Mouse (Mus musculus) neural tube, embryonic 14.5 days (tissue): Measurements from ENCODE around the gene Phactr3. TPM values are rescaled to one million over a fixed set of nuclear protein-coding genes. Genes with fewer than 3 reads are reported as not detected.

Experiments used
- ATAC-seq: fragments of 200-750 bp; cut with Nextera tagmentation; 2 replicates; pipeline ENCODE4 v1.8.0; 2017; ENCODE audit warnings: low read depth, mild to moderate bottlenecking, moderate TSS enrichment, moderate library complexity
- H3K27ac ChIP-seq: fragments of 300-500 bp; sonication (generic); 2 replicates; pipeline ENCODE4 v1.5.1; 2014; ENCODE audit warnings: low read depth, mild to moderate bottlenecking, control low read depth, low read length, moderate library complexity, mixed read lengths
- H3K27me3 ChIP-seq: fragments of 300-500 bp; sonication (generic); 2 replicates; pipeline ENCODE4 v1.6.1; 2014; ENCODE audit warnings: low read length; ENCODE audit not compliant: control insufficient read depth, insufficient read depth
- H3K36me3 ChIP-seq: fragments of 300-500 bp; sonication (generic); 2 replicates; pipeline ENCODE4 v1.6.1; 2014; ENCODE audit warnings: low read length, mixed read lengths; ENCODE audit not compliant: control insufficient read depth, insufficient read depth
- H3K4me1 ChIP-seq: fragments of 300-500 bp; sonication (generic); 2 replicates; pipeline ENCODE4 v1.6.1; 2014; ENCODE audit warnings: low read length; ENCODE audit not compliant: control insufficient read depth, insufficient read depth
- H3K4me2 ChIP-seq: fragments of 300-500 bp; sonication (generic); 2 replicates; pipeline ENCODE4 v1.6.1; 2014; ENCODE audit warnings: mild to moderate bottlenecking, low read depth, low read length, control low read depth
- H3K4me3 ChIP-seq: fragments of 300-500 bp; sonication (generic); 2 replicates; pipeline ENCODE4 v1.5.1; 2014; ENCODE audit warnings: low read depth, low read length, control low read depth, mixed read lengths
- H3K9ac ChIP-seq: fragments of 300-500 bp; sonication (generic); replicated peaks from 2 replicates; pipeline ENCODE4 v1.6.1; 2014; ENCODE audit warnings: low read depth, mild to moderate bottlenecking, control low read depth, low read length, mixed read lengths
- H3K9me3 ChIP-seq: fragments of 300-500 bp; sonication (generic); 2 replicates; pipeline ENCODE4 v1.6.1; 2016; ENCODE audit warnings: low read length; ENCODE audit not compliant: control insufficient read depth
- WGBS: fragments of 180-500 bp; shearing (Covaris S2); extraction: QIAGEN DNeasy Blood & Tissue Kit; methylation state at CpG from one replicate; pipeline ENCODE4 v1.1.7; 2014; 5-methylcytosine and 5-hydroxymethylcytosine counted together
- polyA plus RNA-seq: library from polyadenylated mRNA; unstranded; fragments of >200 nt; fragmentation: Nextera tagmentation; extraction: Ambion mirVana; gene quantifications from 2 replicates; pipeline ENCODE4 v1.2.1, GENCODE M21; 2014

Phactr3 gene
- polyA plus RNA-seq, 1 experiment from 2014 or later, result 66.9 TPM

DNA sequence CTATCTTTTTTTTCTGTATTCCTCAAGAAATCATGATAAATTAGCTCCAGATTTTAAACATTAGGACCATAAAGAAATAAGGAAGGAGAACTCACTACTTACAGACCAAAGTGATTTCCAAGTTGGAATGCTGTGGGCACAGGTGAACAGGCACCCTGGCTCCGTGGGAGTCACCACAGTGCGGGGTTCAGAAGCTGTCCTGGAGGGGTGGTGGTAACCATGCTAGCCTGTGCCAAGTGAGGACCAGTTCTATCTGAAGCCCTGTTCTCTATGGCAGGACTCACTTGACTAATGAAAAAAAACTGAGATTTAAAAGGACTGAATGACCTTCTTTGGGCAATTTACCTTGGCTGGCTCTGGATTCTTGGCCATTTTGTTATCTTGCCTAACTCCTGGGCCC, 10.9 kb downstream of the Phactr3 start:
- WGBS, result 94% methylated on average over 2 of the region's 2 CpGs
- H3K36me3 ChIP-seq, result no peaks in the 10 kb centered on the region
- no peak overlapping the region for H3K4me2 ChIP-seq
- no peak overlapping the region for H3K9ac ChIP-seq
- H3K4me1 ChIP-seq, result no peaks in the 10 kb centered on the region
- no peak overlapping the region for H3K4me3 ChIP-seq
- no peak for ATAC-seq
- no peaks in the 10 kb centered on the region for H3K27me3 ChIP-seq
- no peak overlapping the region for H3K27ac ChIP-seq
- H3K9me3 ChIP-seq, result no peaks in the 10 kb centered on the region

DNA sequence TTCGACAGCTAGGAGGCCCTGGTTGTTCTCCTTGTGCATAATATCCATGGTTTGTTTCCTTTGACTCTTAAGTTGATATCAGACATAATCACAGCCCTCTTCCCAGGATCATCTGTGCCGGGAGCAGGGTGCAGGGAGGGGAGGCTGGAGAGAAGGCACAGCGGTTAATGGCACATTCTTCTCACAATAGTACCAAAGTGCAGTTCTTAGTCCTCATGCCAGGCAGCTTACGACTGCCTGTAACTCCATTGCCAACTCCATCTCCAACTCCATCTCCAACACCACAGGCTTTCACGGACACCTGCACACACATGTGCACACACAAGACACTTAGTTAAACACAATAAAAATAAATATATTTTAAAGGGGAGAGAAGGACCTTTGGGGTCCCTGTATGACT, 11.8 kb downstream of the Phactr3 start:
- ATAC-seq, result no peak
- no peaks in the 10 kb centered on the region for H3K36me3 ChIP-seq
- no peaks in the 10 kb centered on the region for H3K9me3 ChIP-seq
- no peaks in the 10 kb centered on the region for H3K27me3 ChIP-seq
- no peak overlapping the region for H3K9ac ChIP-seq
- 82% methylated on average over 5 of the region's 5 CpGs for WGBS
- no peak overlapping the region for H3K27ac ChIP-seq
- no peak overlapping the region for H3K4me2 ChIP-seq
- H3K4me1 ChIP-seq, result no peaks in the 10 kb centered on the region
- H3K4me3 ChIP-seq, result no peak overlapping the region

- no peaks in the 10 kb centered on the region for H3K27me3 ChIP-seq
- no peak overlapping the region for H3K4me2 ChIP-seq
- no peak for ATAC-seq
- no peaks in the 10 kb centered on the region for H3K9me3 ChIP-seq
- H3K27ac ChIP-seq, result no peak overlapping the region
- H3K4me1 ChIP-seq, result no peaks in the 10 kb centered on the region
- WGBS, result 81% methylated on average over 5 of the region's 5 CpGs
- H3K36me3 ChIP-seq, result no peaks in the 10 kb centered on the region
- H3K4me3 ChIP-seq, result no peak overlapping the region
- H3K9ac ChIP-seq, result no peak overlapping the region
These were observed 12.2 kb downstream of the Phactr3 start for GRCm38 (mm10) chr2:178131011-178131410.

DNA sequence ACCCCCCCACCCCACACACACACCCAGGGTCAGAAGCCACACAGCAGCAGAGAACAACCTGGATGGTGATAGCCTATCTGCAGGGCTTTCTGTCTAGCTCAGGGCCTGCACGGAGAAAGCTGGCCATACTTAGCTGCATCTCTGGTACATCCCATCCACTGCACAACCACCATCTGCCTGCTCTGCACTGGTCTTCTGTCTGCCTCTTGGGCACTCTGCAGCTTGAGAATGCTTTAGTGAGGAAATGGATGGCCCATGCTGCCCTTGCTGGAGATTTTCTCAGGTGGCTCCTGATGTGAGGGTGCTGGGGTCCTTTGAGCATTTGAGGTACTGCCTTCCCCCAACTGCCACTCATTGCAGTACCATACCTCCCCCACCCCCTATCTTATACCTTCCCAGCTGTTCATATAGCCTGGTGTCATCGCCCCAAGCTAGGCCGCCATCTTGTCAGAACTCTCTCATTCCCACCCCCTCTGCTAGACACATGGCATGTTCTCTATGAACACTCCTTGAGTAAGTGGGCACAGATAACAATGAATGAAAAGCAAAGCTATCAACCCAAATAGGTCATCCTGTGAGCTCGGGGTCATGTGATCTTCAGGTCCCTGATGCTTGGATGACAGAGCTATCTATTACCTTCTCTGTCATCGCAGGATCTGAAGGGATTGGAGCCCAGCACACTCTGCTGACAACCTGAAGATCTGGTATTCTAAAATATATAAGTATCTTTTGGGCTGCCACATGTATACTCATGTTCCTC, 13.0 kb downstream of the Phactr3 start:
- no peaks in the 10 kb centered on the region for H3K9me3 ChIP-seq
- no peaks in the 10 kb centered on the region for H3K27me3 ChIP-seq
- H3K9ac ChIP-seq, result no peak overlapping the region
- 88% methylated on average over 5 of the region's 5 CpGs for WGBS
- H3K36me3 ChIP-seq, result no peaks in the 10 kb centered on the region
- no peak overlapping the region for H3K4me2 ChIP-seq
- no peaks in the 10 kb centered on the region for H3K4me1 ChIP-seq
- no peak overlapping the region for H3K4me3 ChIP-seq
- no peak overlapping the region for H3K27ac ChIP-seq
- no peak for ATAC-seq

DNA sequence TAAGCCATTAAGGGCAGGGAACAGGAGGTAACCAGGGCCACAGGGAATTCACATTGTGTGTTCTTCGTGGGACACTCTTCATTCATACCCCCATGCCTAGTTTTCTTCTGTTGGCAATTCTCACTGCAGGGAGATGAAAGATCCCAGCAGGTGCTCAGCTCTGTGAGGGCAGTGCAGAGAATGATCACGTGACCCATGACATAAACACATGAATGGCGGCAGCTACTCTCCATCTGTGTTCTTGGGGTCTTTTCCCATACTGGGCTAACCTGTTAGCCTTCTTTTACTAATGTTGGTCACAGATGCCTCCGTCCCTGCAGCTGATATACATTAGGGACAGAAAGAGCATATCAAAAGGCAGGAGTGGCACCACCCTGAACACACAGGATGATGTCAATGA, 16.9 kb downstream of the Phactr3 start:
- Histone ChIP-seq H3K36me3 (no peaks in the 10 kb centered on the region), H3K9me3 (no peaks in the 10 kb centered on the region), H3K4me1 (no peaks in the 10 kb centered on the region), H3K27ac (no peak overlapping the region), H3K27me3 (no peaks in the 10 kb centered on the region), H3K4me2 (no peak overlapping the region), H3K9ac (no peak overlapping the region), H3K4me3 (no peak overlapping the region)
- 26% methylated on average over 4 of the region's 4 CpGs for WGBS
- ATAC-seq, result no peak

DNA sequence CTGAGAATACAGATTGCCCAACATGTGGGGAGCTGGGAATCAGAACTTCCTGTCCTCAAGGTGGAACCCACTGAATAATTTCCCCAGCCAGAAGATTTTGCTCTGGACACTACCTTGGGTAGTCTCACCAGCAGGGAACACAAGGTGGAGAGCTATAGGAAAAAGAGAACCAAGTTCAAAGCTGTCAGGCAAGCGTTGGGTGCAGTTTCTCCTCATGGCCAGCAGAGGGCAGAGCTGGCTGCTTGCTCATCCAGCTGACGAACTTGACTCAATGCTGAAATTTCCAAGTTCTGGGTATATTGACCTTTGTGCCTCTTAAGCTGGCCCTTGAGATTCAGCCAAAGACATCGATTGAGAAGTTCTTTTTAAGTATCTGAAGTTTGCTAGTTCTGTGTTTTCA, 18.7 kb downstream of the Phactr3 start:
- no peak overlapping the region for H3K9ac ChIP-seq
- H3K36me3 ChIP-seq, result no peaks in the 10 kb centered on the region
- no peaks in the 10 kb centered on the region for H3K27me3 ChIP-seq
- no peak for ATAC-seq
- 6% methylated on average over 3 of the region's 3 CpGs for WGBS
- no peaks in the 10 kb centered on the region for H3K4me1 ChIP-seq
- no peak overlapping the region for H3K4me3 ChIP-seq
- H3K9me3 ChIP-seq, result no peaks in the 10 kb centered on the region
- H3K4me2 ChIP-seq, result no peak overlapping the region
- no peak overlapping the region for H3K27ac ChIP-seq

DNA sequence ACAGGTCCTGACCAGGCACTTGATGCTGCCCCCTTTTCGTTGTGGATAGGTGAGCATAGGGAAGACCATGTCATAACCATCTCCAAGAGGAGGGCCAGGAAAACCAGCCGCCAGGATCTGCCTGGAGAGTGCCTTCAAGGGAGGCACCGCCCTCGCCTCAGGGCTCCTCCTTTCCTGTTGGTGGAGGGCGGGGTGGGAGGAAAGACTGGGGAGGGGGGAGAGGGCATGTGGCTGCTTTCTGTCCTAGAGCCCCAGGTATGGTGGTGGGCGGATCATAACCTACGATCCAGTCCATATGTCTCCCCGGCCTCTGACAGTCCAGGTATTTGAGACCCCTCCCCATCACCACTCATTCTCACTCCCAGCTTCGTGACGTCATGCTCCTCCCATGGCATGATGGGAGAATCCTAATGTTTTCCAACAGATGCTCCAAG, 22.7 kb downstream of the Phactr3 start:
- Histone ChIP-seq H3K9me3 (no peaks in the 10 kb centered on the region), H3K4me3 (peak overlapping the region; percentile 65), H3K4me1 (peaks cover 16% of the 10 kb centered on the region), H3K36me3 (no peaks in the 10 kb centered on the region), H3K27ac (peak overlapping the region; percentile 88), H3K4me2 (peak overlapping the region; percentile 70), H3K9ac (peak overlapping the region; percentile 46; the same call in 1 of the 2 replicates), H3K27me3 (no peaks in the 10 kb centered on the region)
- WGBS, result under 1% methylated on average over 9 of the region's 10 CpGs
- peak; percentile 78 for ATAC-seq

- ATAC-seq, result peak; percentile 57
- peaks cover 16% of the 10 kb centered on the region for H3K4me1 ChIP-seq
- H3K27me3 ChIP-seq, result no peaks in the 10 kb centered on the region
These were observed 23.7 kb downstream of the Phactr3 start for GRCm38 (mm10) chr2:178142291-178143023.

GRCm38 (mm10) chr2:178143024-178143415, 24.2 kb downstream of the Phactr3 start:
- Histone ChIP-seq H3K4me3 (peak overlapping the region; percentile 65), H3K27me3 (no peaks in the 10 kb centered on the region), H3K36me3 (no peaks in the 10 kb centered on the region), H3K9ac (peak overlapping the region; percentile 95), H3K4me1 (peaks cover 16% of the 10 kb centered on the region), H3K9me3 (no peaks in the 10 kb centered on the region), H3K27ac (peak overlapping the region; percentile 88), H3K4me2 (peak overlapping the region; percentile 70)
- WGBS, result 6% methylated on average over 3 of the region's 3 CpGs
- peak; percentile 52 for ATAC-seq

More at GRCm38 (mm10) chr2:178142291-178143023, 23.7 kb downstream of the Phactr3 start:
- peak overlapping the region; percentile 95 for H3K9ac ChIP-seq
- H3K9me3 ChIP-seq, result no peaks in the 10 kb centered on the region
- H3K36me3 ChIP-seq, result no peaks in the 10 kb centered on the region
- H3K4me3 ChIP-seq, result peak overlapping the region; percentile 65
- WGBS, result 6% methylated on average over 42 of the region's 42 CpGs
- H3K27ac ChIP-seq, result peak overlapping the region; percentile 88
- H3K4me2 ChIP-seq, result peak overlapping the region; percentile 70
